Mouse (Mus musculus) intestine, embryonic 15.5 days (tissue): ENCODE results near the gene Nfam1. TPM values are rescaled to one million over a fixed set of nuclear protein-coding genes. Genes with fewer than 3 reads are reported as not detected.

Experiments
- ATAC-seq: fragments of 200-750 bp; cut with Nextera tagmentation; 2 replicates; pipeline ENCODE4 v1.8.0; 2017; ENCODE audit warnings: moderate TSS enrichment, moderate library complexity
- H3K27ac ChIP-seq: fragments of 300-500 bp; sonication (generic); 2 replicates; pipeline ENCODE4 v1.5.1; 2015; ENCODE audit warnings: mild to moderate bottlenecking, inconsistent platforms
- H3K27me3 ChIP-seq: fragments of 300-500 bp; sonication (generic); replicated peaks from 2 replicates; pipeline ENCODE4 v1.6.1; 2015; ENCODE audit warnings: inconsistent platforms
- H3K36me3 ChIP-seq: fragments of 300-500 bp; sonication (generic); 2 replicates; pipeline ENCODE4 v1.6.1; 2015; ENCODE audit warnings: inconsistent platforms
- H3K4me1 ChIP-seq: fragments of 300-500 bp; sonication (generic); replicated peaks from 2 replicates; pipeline ENCODE4 v1.6.1; 2015; ENCODE audit warnings: inconsistent platforms
- H3K4me2 ChIP-seq: fragments of 300-500 bp; sonication (generic); replicated peaks from 2 replicates; pipeline ENCODE4 v1.6.1; 2015; ENCODE audit warnings: mild to moderate bottlenecking, inconsistent platforms
- H3K4me3 ChIP-seq: fragments of 300-500 bp; sonication (generic); replicated peaks from 2 replicates; pipeline ENCODE4 v1.5.1; 2015; ENCODE audit warnings: inconsistent platforms
- H3K9ac ChIP-seq: fragments of 300-500 bp; sonication (generic); 2 replicates; pipeline ENCODE4 v1.6.1; 2015; ENCODE audit warnings: inconsistent platforms
- H3K9me3 ChIP-seq: fragments of 300-500 bp; sonication (generic); 2 replicates; pipeline ENCODE4 v1.6.1; 2016; ENCODE audit warnings: inconsistent platforms
- WGBS: fragments of 180-500 bp; shearing (Covaris S2); methylation state at CpG from one replicate; pipeline ENCODE4 v1.1.7; 2015; 5-methylcytosine and 5-hydroxymethylcytosine counted together
- polyA plus RNA-seq: library from polyadenylated mRNA; unstranded; fragments of >200 nt; fragmentation: Nextera tagmentation; extraction: Ambion mirVana; gene quantifications from 2 replicates; pipeline ENCODE4 v1.2.1, GENCODE M21; 2015

The Nfam1 gene
- polyA plus RNA-seq, 1 experiment from 2014 or later = 3.8 TPM

DNA sequence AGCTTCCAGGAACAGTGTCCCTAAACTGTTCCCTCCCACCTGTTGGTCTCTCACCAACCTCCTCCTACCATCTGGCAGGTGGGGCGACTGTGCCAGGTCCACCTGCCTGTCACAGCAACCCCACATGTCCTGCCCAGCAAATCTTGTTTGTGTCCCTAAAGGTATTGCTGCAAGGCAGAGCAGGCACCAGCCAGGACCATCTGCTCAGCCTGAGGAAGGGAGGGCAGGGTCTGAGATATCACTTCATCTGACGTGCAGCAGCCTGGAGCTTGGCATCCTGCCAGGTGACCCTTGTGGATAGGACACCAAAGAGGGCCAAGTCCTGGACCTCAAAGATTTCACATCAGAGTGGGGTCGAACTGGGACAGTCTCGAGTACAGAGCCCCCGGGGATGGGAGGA, 85.7 kb downstream of the Nfam1 start:
- H3K4me1 ChIP-seq = peaks cover 41% of the 10 kb centered on the region

DNA sequence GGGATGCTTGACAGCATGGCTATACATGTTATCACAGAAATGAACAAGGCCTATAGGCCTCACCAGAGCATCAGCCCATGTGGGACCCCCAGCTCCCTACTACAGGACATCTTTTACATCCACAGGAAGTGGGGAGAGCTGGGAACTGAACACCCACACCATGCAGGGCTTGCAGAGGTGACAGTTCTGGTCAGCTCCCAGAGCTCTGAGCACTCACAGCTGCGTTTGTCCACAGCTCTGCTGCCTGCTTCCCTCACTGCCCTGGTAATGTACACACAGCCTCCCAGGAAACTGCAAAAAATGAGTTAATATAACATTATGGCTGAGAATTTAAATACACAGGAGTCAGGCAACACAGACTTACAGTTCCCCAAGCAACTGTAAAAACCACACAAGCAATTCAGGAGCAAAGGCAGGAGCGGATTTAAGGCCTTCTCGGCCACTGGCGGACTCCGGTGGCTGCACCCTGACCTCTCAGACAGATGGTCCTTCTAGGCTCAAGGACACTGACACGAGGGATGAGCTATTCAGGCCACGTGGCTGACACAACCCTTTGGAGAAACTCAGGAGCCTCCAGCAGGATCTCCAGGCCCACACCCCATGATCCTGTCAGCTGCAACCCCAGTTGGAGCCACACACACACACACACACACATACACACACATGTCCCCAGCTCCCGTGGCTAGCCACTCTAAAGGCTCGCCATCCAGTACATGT, 88.5 kb downstream of the Nfam1 start:
- H3K9me3 ChIP-seq = no peaks in the 10 kb centered on the region
- 49% methylated on average over 9 of the region's 9 CpGs for WGBS
- no peak overlapping the region for H3K4me3 ChIP-seq
- H3K27ac ChIP-seq = peak overlapping the region; percentile 57
- H3K4me1 ChIP-seq = peaks cover 56% of the 10 kb centered on the region
- H3K9ac ChIP-seq = no peak overlapping the region
- 0 out of 2 replicates have a peak overlapping the region, but pooled peaks have one; percentile 19 for H3K4me2 ChIP-seq
- H3K36me3 ChIP-seq = no peaks in the 10 kb centered on the region
- ATAC-seq = no peak
- H3K27me3 ChIP-seq = 0 out of 2 replicates have a peak, but pooled peaks cover 6% of the 10 kb centered on the region

More for the DNA sequence above, 85.7 kb downstream of the Nfam1 start:
- ATAC-seq = no peak
- H3K27me3 ChIP-seq = peaks cover 11% of the 10 kb centered on the region; the same call in 1 of the 2 replicates
- H3K27ac ChIP-seq = no peak overlapping the region
- no peak overlapping the region for H3K9ac ChIP-seq
- H3K9me3 ChIP-seq = no peaks in the 10 kb centered on the region
- WGBS = 54% methylated on average over 5 of the region's 5 CpGs
- H3K36me3 ChIP-seq = no peaks in the 10 kb centered on the region
- no peak overlapping the region for H3K4me2 ChIP-seq
- no peak overlapping the region for H3K4me3 ChIP-seq

Other genes with a start within 250 kb of the Nfam1 start
- 12.0 and 16.3 TPM in 2 replicates for gene Cyp2d26, start 239.0 kb downstream of the Nfam1 start, polyA plus RNA-seq
- 7.0 and 7.7 TPM in 2 replicates for gene Tcf20, start 45.4 kb downstream of the Nfam1 start, polyA plus RNA-seq
- gene Serhl, start 56.2 kb upstream of the Nfam1 start, polyA plus RNA-seq = 56.3 and 61.7 TPM in 2 replicates
- gene Rrp7a, start 89.5 kb upstream of the Nfam1 start, polyA plus RNA-seq = 64.0 and 66.7 TPM in 2 replicates
- gene Poldip3, start 116.1 kb upstream of the Nfam1 start, polyA plus RNA-seq = 108 and 109 TPM in 2 replicates
- 176 and 218 TPM in 2 replicates for gene Cyb5r3, start 139.3 kb upstream of the Nfam1 start, polyA plus RNA-seq
- gene A4galt, start 218.5 kb upstream of the Nfam1 start, polyA plus RNA-seq = 3.3 and 4.2 TPM in 2 replicates